In the genomic region with DNA sequence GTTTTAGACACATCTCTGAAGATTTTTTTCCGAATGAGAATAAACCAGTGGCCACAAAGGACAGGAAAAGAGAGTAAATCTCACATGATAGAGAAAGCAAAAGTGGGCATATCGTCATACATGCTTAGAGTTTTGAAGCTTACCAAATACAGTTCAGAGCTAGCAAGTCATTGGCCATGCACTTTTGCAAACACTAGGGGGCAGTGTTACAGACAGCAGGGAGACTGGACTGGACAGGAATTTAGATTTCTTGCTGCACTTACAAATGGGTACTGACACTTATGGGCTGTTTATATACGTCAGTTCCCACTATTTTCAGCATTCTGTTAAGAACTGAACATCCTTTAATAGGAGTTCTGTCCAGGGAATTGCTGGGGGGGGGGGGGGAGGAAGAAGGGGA, we compare ENCODE assay signal across 10 mouse cellular contexts.
DNase-seq lines count a peak whose midpoint lies in the region; ATAC-seq and TF ChIP-seq lines count a peak whose summit lies in the region.
"Had no signal": no experiment of that assay in that cellular context is flagged by ENCODE, and none has a peak within 500 bp of the region (broad histone marks: within the 10 kb centered on the region; RNA-seq: fewer than 3 reads in every experiment).

No protein-coding gene starts in this region.

- no peak for ATAC-seq in kidney, postnatal 0 days (replicated peaks; ENCODE audit: low FRiP score, low read depth)

- no peak for TF ChIP-seq EP300 in MEL (IDR thresholded peaks at IDR 0.05; ENCODE audit: low read depth in 1 of 2, low read length in 2 of 2)

- DNase-seq in kidney, postnatal 0 days (ENCODE audit: low spot score): peak; percentile 90
- DNase-seq in kidney, adult 11 months: no peak
- DNase-seq in MEL (ENCODE audit: low read depth, low spot score): peak; percentile 43
- peak; percentile 42 for DNase-seq in cerebellum, adult 11-12 months
- peak; percentile 71 for DNase-seq in forelimb bud, embryonic 11.5 days (ENCODE audit: low read depth, low spot score)
- peak; percentile 44 for DNase-seq in layer of hippocampus, adult 9-10 months (ENCODE audit: low spot score)
- peak; percentile 30 for DNase-seq in naive thymus-derived CD4-positive, alpha-beta T cell, adult 2 months (ENCODE audit: low read depth)
- DNase-seq in spleen, adult 12 weeks (ENCODE audit: low spot score): no peak

- TF ChIP-seq RAD21 in MEL (IDR thresholded peaks at IDR 0.05; ENCODE audit: low read depth, low read length): 0 out of 2 replicates have a peak, but pooled peaks have one; percentile 9

- H3K27ac ChIP-seq in kidney, postnatal 0 days: no peak overlapping the region
- H3K27ac ChIP-seq in MEL (ENCODE audit: control insufficient read depth, low read depth, low read length): no peak overlapping the region
- H3K27ac ChIP-seq: embryonic facial prominence, embryonic 15.5 days; lung, embryonic 15.5 days had no signal

- peaks cover 6% of the 10 kb centered on the region for H3K4me1 ChIP-seq in kidney, postnatal 0 days (replicated peaks; ENCODE audit: insufficient read depth, low read length)
- no peaks in the 10 kb centered on the region for H3K4me1 ChIP-seq in MEL (ENCODE audit: control insufficient read depth in 1 of 2, insufficient read depth in 2 of 2, low read length in 2 of 2)

- TF ChIP-seq POLR2A in MEL (IDR thresholded peaks at IDR 0.05; ENCODE audit: control insufficient read depth in 1 of 2, insufficient read depth in 1 of 2, low read depth in 1 of 2, low read length in 2 of 2, poor library complexity in 1 of 2): no peak

- H3K79me2 ChIP-seq in MEL (ENCODE audit: control insufficient read depth, insufficient read depth, low read length, poor library complexity): no peaks in the 10 kb centered on the region

- no peaks in the 10 kb centered on the region for H3K36me3 ChIP-seq in kidney, postnatal 0 days (ENCODE audit: insufficient read depth, low read length)
- no peaks in the 10 kb centered on the region for H3K36me3 ChIP-seq in MEL (ENCODE audit: control insufficient read depth in 1 of 2, insufficient read depth in 2 of 2, low read length in 2 of 2)
- H3K36me3 ChIP-seq: embryonic facial prominence, embryonic 15.5 days; lung, embryonic 15.5 days had no signal

- H3K27me3 ChIP-seq in kidney, postnatal 0 days (ENCODE audit: insufficient read depth, low read length): no peaks in the 10 kb centered on the region
- no peaks in the 10 kb centered on the region for H3K27me3 ChIP-seq in MEL (ENCODE audit: control insufficient read depth in 1 of 2, insufficient read depth in 2 of 2, low read length in 2 of 2)
- H3K27me3 ChIP-seq: embryonic facial prominence, embryonic 15.5 days; lung, embryonic 15.5 days had no signal

- H3K9ac ChIP-seq in kidney, postnatal 0 days (ENCODE audit: low read depth, low read length): no peak overlapping the region
- no peak overlapping the region for H3K9ac ChIP-seq in MEL (ENCODE audit: control insufficient read depth, low read depth, low read length, poor library complexity, severe bottlenecking)
- H3K9ac ChIP-seq: embryonic facial prominence, embryonic 15.5 days; lung, embryonic 15.5 days had no signal

- no peak overlapping the region for H3K4me3 ChIP-seq in kidney, postnatal 0 days (replicated peaks; ENCODE audit: low read depth, low read length)
- H3K4me3 ChIP-seq in MEL (ENCODE audit: control insufficient read depth in 1 of 2, insufficient read depth in 1 of 2, low read depth in 2 of 2, low read length in 2 of 2): no peak overlapping the region
- H3K4me3 ChIP-seq: embryonic facial prominence, embryonic 15.5 days; lung, embryonic 15.5 days had no signal

- WGBS in kidney, postnatal 0 days: 11% methylated on average over 3 of the region's 3 CpGs

- no peak overlapping the region for H3K4me2 ChIP-seq in kidney, postnatal 0 days (ENCODE audit: low read length)
- H3K4me2 ChIP-seq: embryonic facial prominence, embryonic 15.5 days; lung, embryonic 15.5 days had no signal

- peak; percentile 90 for TF ChIP-seq CTCF in kidney, postnatal 0 days (IDR thresholded peaks at IDR 0.05; ENCODE audit: low read depth)
- TF ChIP-seq CTCF in MEL (IDR thresholded peaks at IDR 0.05 in 2 of 3, conservative IDR thresholded peaks at IDR 0.05 in 1 of 3; ENCODE audit: control insufficient read depth in 1 of 3, insufficient read depth in 1 of 3, low read depth in 2 of 3, low read length in 3 of 3, poor library complexity in 1 of 3, severe bottlenecking in 1 of 3): peak; percentile 65 to 76 (median 72)

- no peaks in the 10 kb centered on the region for H3K9me3 ChIP-seq in kidney, postnatal 0 days (replicated peaks; ENCODE audit: low read length)
- H3K9me3 ChIP-seq in MEL (replicated peaks; ENCODE audit: insufficient read depth, low read length): no peaks in the 10 kb centered on the region
- H3K9me3 ChIP-seq: embryonic facial prominence, embryonic 15.5 days; lung, embryonic 15.5 days had no signal

TF ChIP-seq in MEL, 35 proteins besides CTCF, POLR2A, EP300 and RAD21:
- TF ChIP-seq USF1 (IDR thresholded peaks at IDR 0.05; ENCODE audit: low read depth, low read length) (no peak), SMC3 (IDR thresholded peaks at IDR 0.05; ENCODE audit: low read depth, low read length) (peak; percentile 57), HCFC1 (IDR thresholded peaks at IDR 0.05; ENCODE audit: low read depth, low read length) (no peak)

Comparison
In these comparisons a context has a peak if more than half of its experiments do, and no peak if none do; other contexts are left out.
1. DNase-seq: peak in kidney, postnatal 0 days (single experiment), MEL (single experiment), cerebellum, adult 11-12 months (single experiment), forelimb bud, embryonic 11.5 days (single experiment), layer of hippocampus, adult 9-10 months (single experiment) and naive thymus-derived CD4-positive, alpha-beta T cell, adult 2 months (single experiment); none in kidney, adult 11 months (single experiment) and spleen, adult 12 weeks (single experiment).